Comparison of ENCODE assay signal across 18 mouse cellular contexts in the genomic region with DNA sequence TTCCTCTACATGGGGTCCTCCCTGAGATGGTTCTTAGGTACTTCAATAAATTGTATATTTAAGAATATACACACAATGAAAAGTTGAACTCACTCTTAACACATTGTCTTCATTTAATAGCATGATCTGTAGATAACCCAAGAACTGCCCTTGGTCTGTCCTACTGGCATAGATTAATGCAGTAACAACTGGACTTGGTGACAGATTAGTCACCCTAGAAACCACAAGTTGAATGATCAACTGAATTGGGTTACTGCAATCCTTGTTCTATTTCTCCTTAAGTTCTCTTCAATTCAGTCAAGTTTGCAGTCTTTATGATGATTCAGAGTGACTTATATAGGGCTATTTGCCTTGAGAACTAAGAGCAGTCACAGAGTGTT.
DNase-seq lines count a peak whose midpoint lies in the region; ATAC-seq and TF ChIP-seq lines count a peak whose summit lies in the region.
"Had no signal": no experiment of that assay in that cellular context is flagged by ENCODE, and none has a peak within 500 bp of the region (broad histone marks: within the 10 kb centered on the region; RNA-seq: fewer than 3 reads in every experiment).

No protein-coding gene starts in this region.

- H3K36me3 ChIP-seq in midbrain, embryonic 11.5 days (ENCODE audit: control insufficient read depth, insufficient read depth, low read length), result no peaks in the 10 kb centered on the region
- no peaks in the 10 kb centered on the region for H3K36me3 ChIP-seq in midbrain, embryonic 16.5 days (ENCODE audit: control insufficient read depth, insufficient read depth, low read length)
- H3K36me3 ChIP-seq in myocyte (ENCODE audit: control insufficient read depth, insufficient read depth), result no peaks in the 10 kb centered on the region
- H3K36me3 ChIP-seq: embryonic facial prominence, embryonic 10.5 days; embryonic facial prominence, embryonic 12.5 days; forebrain, embryonic 15.5 days; G1E had no signal

- TF ChIP-seq POLR2A in myocyte (IDR thresholded peaks at IDR 0.05; ENCODE audit: insufficient read length, low read depth), result no peak

- no peaks in the 10 kb centered on the region for H3K27me3 ChIP-seq in midbrain, embryonic 11.5 days (ENCODE audit: control insufficient read depth, insufficient read depth, low read length)
- no peaks in the 10 kb centered on the region for H3K27me3 ChIP-seq in midbrain, embryonic 16.5 days (ENCODE audit: control insufficient read depth, insufficient read depth, low read depth, low read length)
- H3K27me3 ChIP-seq in myocyte (ENCODE audit: control insufficient read depth, insufficient read depth, insufficient read length), result no peaks in the 10 kb centered on the region
- H3K27me3 ChIP-seq: CH12.LX; embryonic facial prominence, embryonic 12.5 days; forebrain, embryonic 13.5 days; forebrain, embryonic 15.5 days; Patski had no signal

- no peak overlapping the region for H3K9ac ChIP-seq in midbrain, embryonic 11.5 days (ENCODE audit: low read length)
- no peak overlapping the region for H3K9ac ChIP-seq in midbrain, embryonic 16.5 days (ENCODE audit: low read depth, low read length)
- H3K9ac ChIP-seq: embryonic facial prominence, embryonic 12.5 days; forebrain, embryonic 13.5 days; forebrain, embryonic 15.5 days; forebrain, postnatal 0 days had no signal

- no peak for TF ChIP-seq CTCF in layer of hippocampus, adult 2 months (conservative IDR thresholded peaks at IDR 0.05)

- no peaks in the 10 kb centered on the region for H3K9me3 ChIP-seq in midbrain, embryonic 11.5 days (ENCODE audit: control insufficient read depth, low read length)
- no peaks in the 10 kb centered on the region for H3K9me3 ChIP-seq in midbrain, embryonic 16.5 days (replicated peaks; ENCODE audit: control insufficient read depth, low read length, poor library complexity, severe bottlenecking)
- H3K9me3 ChIP-seq: embryonic facial prominence, embryonic 10.5 days; embryonic facial prominence, embryonic 12.5 days; forebrain, embryonic 13.5 days; forebrain, embryonic 15.5 days; G1E had no signal

- no peaks in the 10 kb centered on the region for H3K79me2 ChIP-seq in myocyte (ENCODE audit: control insufficient read depth, insufficient read depth)

- H3K27ac ChIP-seq in layer of hippocampus, adult 2 months, result peak overlapping the region; percentile 64
- no peak overlapping the region for H3K27ac ChIP-seq in midbrain, embryonic 11.5 days (ENCODE audit: low read depth, low read length)
- no peak overlapping the region for H3K27ac ChIP-seq in midbrain, embryonic 16.5 days (ENCODE audit: low read length)
- H3K27ac ChIP-seq: embryonic facial prominence, embryonic 10.5 days; embryonic facial prominence, embryonic 12.5 days; forebrain, embryonic 13.5 days; forebrain, embryonic 15.5 days had no signal

- ATAC-seq in midbrain, embryonic 11.5 days (ENCODE audit: low FRiP score), result no peak
- no peak for ATAC-seq in midbrain, embryonic 16.5 days
- ATAC-seq in megakaryocyte, adult 5-6 weeks (ENCODE audit: poor library complexity, severe bottlenecking), result no peak
- ATAC-seq: activated CD4-positive, CD25-positive, alpha-beta regulatory T cell, adult 4 months; CD4-positive, CD25-positive, alpha-beta regulatory T cell, adult 4 months; forebrain, postnatal 0 days; Patski had no signal

- no peak overlapping the region for H3K4me2 ChIP-seq in midbrain, embryonic 11.5 days
- H3K4me2 ChIP-seq in midbrain, embryonic 16.5 days (ENCODE audit: low read length), result no peak overlapping the region
- peak overlapping the region; percentile 42 for H3K4me2 ChIP-seq in myocyte (ENCODE audit: low read depth)
- H3K4me2 ChIP-seq: embryonic facial prominence, embryonic 12.5 days; forebrain, embryonic 13.5 days; forebrain, embryonic 15.5 days had no signal

- no peak overlapping the region for H3K4me3 ChIP-seq in layer of hippocampus, adult 2 months
- H3K4me3 ChIP-seq in midbrain, embryonic 11.5 days (ENCODE audit: low read depth, low read length), result no peak overlapping the region
- H3K4me3 ChIP-seq in midbrain, embryonic 16.5 days (ENCODE audit: low read depth, low read length), result no peak overlapping the region
- no peak overlapping the region for H3K4me3 ChIP-seq in myocyte
- H3K4me3 ChIP-seq: embryonic facial prominence, embryonic 10.5 days; embryonic facial prominence, embryonic 12.5 days; forebrain, embryonic 13.5 days; forebrain, embryonic 15.5 days had no signal

- DNase-seq in layer of hippocampus, adult 2 months (ENCODE audit: low spot score in 2 of 2), result no peak
- no peak for DNase-seq in layer of hippocampus, postnatal 36 days
- DNase-seq in midbrain, embryonic 11.5 days (ENCODE audit: low spot score, missing footprints), result peak; percentile 37
- DNase-seq in 416B (ENCODE audit: low read depth), result peak; percentile 32
- DNase-seq in thymus, postnatal 14 days, result no peak

- no peaks in the 10 kb centered on the region for H3K4me1 ChIP-seq in midbrain, embryonic 11.5 days (ENCODE audit: control insufficient read depth, insufficient read depth, low read length)
- no peaks in the 10 kb centered on the region for H3K4me1 ChIP-seq in midbrain, embryonic 16.5 days (ENCODE audit: control insufficient read depth, insufficient read depth, low read length)
- H3K4me1 ChIP-seq: embryonic facial prominence, embryonic 10.5 days; embryonic facial prominence, embryonic 12.5 days; forebrain, embryonic 13.5 days; forebrain, embryonic 15.5 days had no signal

- H3ac ChIP-seq in myocyte (ENCODE audit: control insufficient read depth, insufficient read length), result no peak overlapping the region

TF ChIP-seq in myocyte, 11 proteins besides CTCF, POLR2A, EP300 and RAD21:
- TF ChIP-seq MYOG (IDR thresholded peaks at IDR 0.05; ENCODE audit: control insufficient read depth in 1 of 3, insufficient read depth in 1 of 3, insufficient read length in 2 of 3, low read depth in 2 of 3) (no peak), CEBPB (IDR thresholded peaks at IDR 0.05; ENCODE audit: insufficient read depth, poor library complexity, severe bottlenecking) (0 out of 2 replicates have a peak, but pooled peaks have one; percentile 9)

Comparison
In these comparisons a context has a peak if more than half of its experiments do, and no peak if none do; other contexts are left out.
1. DNase-seq: peak in midbrain, embryonic 11.5 days (single experiment) and 416B (single experiment); none in layer of hippocampus, adult 2 months (0 of 2), layer of hippocampus, postnatal 36 days (0 of 2) and thymus, postnatal 14 days (single experiment).